Mouse (Mus musculus): Measurements from ENCODE around the gene Ttll11. TPM values are rescaled to one million over a fixed set of nuclear protein-coding genes. Genes with fewer than 3 reads are reported as not detected.

The Ttll11 gene
- polyA plus RNA-seq, 1 experiment from 2014 or later, result 2.4 TPM

DNA sequence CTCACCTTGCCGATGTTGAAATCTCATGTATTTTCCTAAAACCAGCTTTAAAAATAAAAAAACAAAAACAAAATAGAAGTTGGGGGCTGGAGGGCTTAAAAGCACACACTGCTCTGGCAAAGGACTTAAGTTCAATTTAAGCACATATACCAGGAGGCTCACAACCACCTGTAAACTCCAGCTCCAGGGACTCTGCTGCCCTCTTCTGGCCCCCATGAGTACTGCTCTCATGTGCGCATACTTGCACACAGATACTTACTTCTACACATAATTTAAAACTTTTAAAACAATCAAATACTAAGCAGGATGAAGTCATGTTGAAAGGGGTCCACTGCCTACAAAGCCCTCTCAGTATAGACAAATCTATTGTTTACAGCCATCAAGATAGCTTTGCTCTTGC, 244.7 kb downstream of the Ttll11 start:
- WGBS, result 96% methylated on average over 2 of the region's 2 CpGs
- no peak overlapping the region for H3K4me3 ChIP-seq (ENCODE audit: low read depth, low read length)
- H3K9me3 ChIP-seq (replicated peaks; ENCODE audit: control insufficient read depth, low read length), result 0 out of 2 replicates have a peak, but pooled peaks cover 4% of the 10 kb centered on the region
- H3K27me3 ChIP-seq (replicated peaks; ENCODE audit: control insufficient read depth, insufficient read depth, low read length), result no peaks in the 10 kb centered on the region
- H3K4me1 ChIP-seq (ENCODE audit: control insufficient read depth, insufficient read depth, low read length), result no peaks in the 10 kb centered on the region
- ATAC-seq (no peak), DNase-seq (ENCODE audit: low spot score) (no peak)
- H3K4me2 ChIP-seq (ENCODE audit: low read length), result no peak overlapping the region
- H3K36me3 ChIP-seq (ENCODE audit: control insufficient read depth, insufficient read depth, low read length), result peaks cover 9% of the 10 kb centered on the region; the same call in 1 of the 2 replicates
- H3K27ac ChIP-seq (ENCODE audit: low read depth, low read length), result no peak overlapping the region
- H3K9ac ChIP-seq (ENCODE audit: low read length), result no peak overlapping the region

DNA sequence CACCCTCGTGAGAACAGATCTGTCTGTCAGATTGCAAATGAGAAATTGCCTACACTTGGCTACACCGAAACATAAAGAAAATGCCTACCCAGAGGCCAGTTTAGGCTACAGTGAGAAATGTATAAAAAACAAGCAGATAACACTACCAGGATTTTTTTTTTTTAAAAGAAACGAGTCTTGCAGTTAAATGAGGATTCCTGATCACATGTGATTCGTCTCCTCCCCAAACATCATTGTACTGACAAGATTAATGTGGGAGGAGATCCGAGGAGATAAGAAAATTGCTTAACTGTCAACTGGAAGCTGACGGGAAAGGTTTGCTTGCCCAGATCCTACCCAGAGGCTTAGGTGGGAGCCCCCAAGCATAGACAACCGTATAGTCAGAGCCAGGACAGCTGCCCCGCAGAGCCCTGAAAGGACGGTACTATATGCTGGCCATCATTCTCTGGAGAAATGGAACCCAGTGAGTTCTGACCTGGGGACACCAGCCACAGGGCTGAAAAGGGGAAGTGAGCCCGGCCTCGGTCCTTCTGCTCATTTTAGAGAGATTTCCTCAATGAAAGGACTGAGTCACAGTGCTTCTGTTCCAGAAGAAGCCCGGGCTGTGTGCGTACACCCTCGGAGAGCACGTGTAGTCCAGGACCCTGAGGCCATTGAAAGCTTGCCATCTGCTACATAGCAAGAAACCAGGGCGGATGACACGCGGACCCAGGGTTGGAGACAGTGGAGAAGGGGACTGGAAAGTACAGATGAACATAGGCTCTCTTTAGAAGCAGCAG, 247.9 kb downstream of the Ttll11 start:
- H3K4me3 ChIP-seq (ENCODE audit: low read depth, low read length), result no peak overlapping the region
- H3K27me3 ChIP-seq (replicated peaks; ENCODE audit: control insufficient read depth, insufficient read depth, low read length), result no peaks in the 10 kb centered on the region
- no peaks in the 10 kb centered on the region for H3K4me1 ChIP-seq (ENCODE audit: control insufficient read depth, insufficient read depth, low read length)
- H3K9ac ChIP-seq (ENCODE audit: low read length), result no peak overlapping the region
- H3K27ac ChIP-seq (ENCODE audit: low read depth, low read length), result peak overlapping the region; percentile 52
- 0 out of 2 replicates have a peak, but pooled peaks cover 4% of the 10 kb centered on the region for H3K9me3 ChIP-seq (replicated peaks; ENCODE audit: control insufficient read depth, low read length)
- no peak overlapping the region for H3K4me2 ChIP-seq (ENCODE audit: low read length)
- ATAC-seq (no peak), DNase-seq (ENCODE audit: low spot score) (no peak)
- H3K36me3 ChIP-seq (ENCODE audit: control insufficient read depth, insufficient read depth, low read length), result peaks cover 32% of the 10 kb centered on the region
- WGBS, result 67% methylated on average over 18 of the region's 18 CpGs

DNA sequence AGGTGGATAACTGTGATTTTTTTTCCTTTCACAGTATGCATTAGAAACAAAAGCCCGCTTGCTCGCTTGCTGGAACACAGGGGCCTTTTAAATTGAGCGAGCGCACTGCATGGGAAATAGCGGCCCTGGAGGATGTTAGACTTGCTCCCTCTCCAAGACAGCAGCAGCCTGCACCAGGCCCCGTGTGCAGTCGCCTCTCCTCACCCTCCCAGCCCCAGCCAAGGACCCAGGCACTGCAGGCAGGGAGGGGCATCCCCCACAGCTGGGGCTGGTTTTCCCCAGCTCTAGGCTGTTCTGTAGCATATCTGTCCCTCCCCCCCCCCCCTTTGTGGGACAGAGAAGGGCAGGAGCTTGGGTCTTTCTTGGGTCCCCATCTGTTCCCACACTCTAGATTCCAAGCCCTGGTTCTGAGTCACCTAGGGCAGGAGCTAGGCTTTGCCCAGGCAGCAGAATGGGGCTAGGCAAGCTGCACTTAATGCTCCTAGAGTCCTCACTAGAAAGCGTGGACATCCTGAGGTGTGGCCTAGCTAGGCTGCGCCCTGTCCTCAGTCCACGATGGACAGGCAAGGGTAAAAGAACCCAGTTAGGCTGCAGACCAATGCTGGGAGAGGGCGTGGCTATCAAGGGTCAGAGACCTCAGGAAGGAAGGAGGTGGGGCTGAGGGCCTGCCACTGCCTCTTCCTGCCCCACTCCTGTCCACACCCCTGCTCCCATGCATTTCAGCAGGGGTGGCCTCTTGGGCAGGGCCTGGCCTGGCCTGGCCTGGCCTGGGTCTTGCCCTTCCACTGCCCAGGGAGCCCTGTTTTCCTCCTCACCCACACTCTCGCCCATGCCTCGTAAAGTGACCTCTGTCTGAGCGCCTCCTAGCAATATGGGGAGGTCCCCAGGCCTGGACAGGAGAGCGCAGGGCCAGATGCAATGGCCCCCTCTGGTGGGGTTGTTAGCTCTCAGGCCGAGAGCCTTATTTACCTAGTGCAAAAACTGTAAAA, 250.3 kb downstream of the Ttll11 start:
- WGBS, result 45% methylated on average over 15 of the region's 16 CpGs
- ATAC-seq, result peak; percentile 18; the same call in 1 of the 2 replicates
- H3K9me3 ChIP-seq (replicated peaks; ENCODE audit: control insufficient read depth, low read length), result 0 out of 2 replicates have a peak, but pooled peaks cover 2% of the 10 kb centered on the region
- peaks cover 49% of the 10 kb centered on the region for H3K36me3 ChIP-seq (ENCODE audit: control insufficient read depth, insufficient read depth, low read length)
- H3K4me2 ChIP-seq (ENCODE audit: low read length), result no peak overlapping the region
- 0 out of 2 replicates have a peak overlapping the region, but pooled peaks have one; percentile 17 for H3K27ac ChIP-seq (ENCODE audit: low read depth, low read length)
- no peaks in the 10 kb centered on the region for H3K4me1 ChIP-seq (ENCODE audit: control insufficient read depth, insufficient read depth, low read length)
- no peaks in the 10 kb centered on the region for H3K27me3 ChIP-seq (replicated peaks; ENCODE audit: control insufficient read depth, insufficient read depth, low read length)
- no peak overlapping the region for H3K4me3 ChIP-seq (ENCODE audit: low read depth, low read length)
- DNase-seq (ENCODE audit: low spot score), result no peak
- H3K9ac ChIP-seq (ENCODE audit: low read length), result peak overlapping the region; percentile 13; the same call in 1 of the 2 replicates

DNA sequence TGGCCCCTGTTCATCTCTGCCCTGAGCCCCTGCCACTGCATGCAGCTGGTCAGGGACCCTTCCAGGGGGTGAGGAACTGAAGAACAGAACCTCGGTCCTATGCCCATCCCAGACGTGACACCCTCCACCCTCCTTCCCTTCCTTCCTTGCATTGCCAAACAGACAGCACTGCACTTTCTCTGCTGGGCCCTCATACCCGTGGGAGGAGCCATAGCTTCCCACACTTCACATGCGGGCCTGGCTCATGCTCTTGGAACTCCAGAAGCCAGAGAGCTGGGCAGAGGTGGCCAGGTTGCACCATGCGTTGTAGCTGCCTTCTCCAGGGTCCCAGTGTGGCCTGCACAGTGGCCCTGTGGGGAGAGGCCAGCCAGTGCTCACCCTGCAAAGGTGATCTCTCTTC, 251.1 kb downstream of the Ttll11 start:
- Histone ChIP-seq H3K36me3 (ENCODE audit: control insufficient read depth, insufficient read depth, low read length) (peaks cover 52% of the 10 kb centered on the region), H3K9ac (ENCODE audit: low read length) (peak overlapping the region; percentile 13; the same call in 1 of the 2 replicates), H3K27me3 (replicated peaks; ENCODE audit: control insufficient read depth, insufficient read depth, low read length) (no peaks in the 10 kb centered on the region), H3K9me3 (replicated peaks; ENCODE audit: control insufficient read depth, low read length) (0 out of 2 replicates have a peak, but pooled peaks cover 2% of the 10 kb centered on the region), H3K4me2 (ENCODE audit: low read length) (no peak overlapping the region), H3K27ac (ENCODE audit: low read depth, low read length) (peak overlapping the region; percentile 17; the same call in 1 of the 2 replicates), H3K4me1 (ENCODE audit: control insufficient read depth, insufficient read depth, low read length) (no peaks in the 10 kb centered on the region; the same call in 1 of the 2 replicates), H3K4me3 (ENCODE audit: low read depth, low read length) (no peak overlapping the region)
- DNase-seq (ENCODE audit: low spot score) (no peak), ATAC-seq (no peak)
- 40% methylated on average over 5 of the region's 5 CpGs for WGBS

DNA sequence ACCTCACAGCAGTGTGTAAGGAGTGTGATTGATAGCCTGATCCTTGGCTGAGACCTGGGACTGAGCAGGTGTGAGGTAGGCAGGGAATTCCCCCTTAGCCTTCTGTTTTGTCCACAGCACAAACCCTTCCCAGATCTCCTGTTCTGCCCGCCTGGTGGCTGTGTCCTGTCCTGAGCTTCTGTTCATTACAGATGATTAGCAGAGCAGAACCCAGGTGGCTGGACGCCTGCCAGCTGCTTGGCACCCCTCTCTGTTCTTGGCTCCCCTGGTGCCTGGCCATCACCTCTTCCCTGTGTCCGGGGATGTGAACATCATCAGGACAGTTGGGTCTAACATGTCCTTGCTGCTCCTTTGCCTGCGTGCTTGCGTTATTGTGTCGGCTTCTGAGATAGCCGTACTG, 256.0 kb downstream of the Ttll11 start:
- Histone ChIP-seq H3K9ac (ENCODE audit: low read length) (no peak overlapping the region), H3K4me3 (ENCODE audit: low read depth, low read length) (no peak overlapping the region), H3K27ac (ENCODE audit: low read depth, low read length) (no peak overlapping the region), H3K27me3 (replicated peaks; ENCODE audit: control insufficient read depth, insufficient read depth, low read length) (no peaks in the 10 kb centered on the region), H3K36me3 (ENCODE audit: control insufficient read depth, insufficient read depth, low read length) (peaks cover 88% of the 10 kb centered on the region), H3K4me2 (ENCODE audit: low read length) (no peak overlapping the region), H3K9me3 (replicated peaks; ENCODE audit: control insufficient read depth, low read length) (no peaks in the 10 kb centered on the region), H3K4me1 (ENCODE audit: control insufficient read depth, insufficient read depth, low read length) (peaks cover 6% of the 10 kb centered on the region)
- ATAC-seq (0 out of 2 replicates have a peak, but pooled peaks have one; percentile 21), DNase-seq (ENCODE audit: low spot score) (no peak)
- WGBS, result 69% methylated on average over 7 of the region's 7 CpGs

DNA sequence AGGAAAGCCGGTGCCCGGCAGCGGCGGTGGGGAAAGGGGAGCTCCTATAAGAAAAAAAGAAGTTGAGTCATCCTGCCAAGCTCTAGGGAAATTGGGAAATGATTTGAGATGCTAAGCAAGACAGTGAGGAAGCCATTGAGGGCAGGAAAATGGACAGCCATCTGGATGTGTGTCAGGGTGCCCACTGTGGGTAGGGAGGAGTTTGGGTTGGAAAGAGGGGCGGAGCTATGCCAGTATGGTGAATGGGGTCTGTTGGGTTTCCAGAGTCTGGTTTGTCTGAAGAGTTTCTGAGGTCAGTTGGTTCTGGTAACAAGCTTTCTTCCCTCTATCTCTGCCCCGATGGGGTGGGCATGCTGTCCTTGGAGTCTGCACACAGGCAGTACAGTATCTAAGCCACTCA, 256.4 kb downstream of the Ttll11 start:
- ATAC-seq, result no peak
- H3K4me1 ChIP-seq (ENCODE audit: control insufficient read depth, insufficient read depth, low read length), result peaks cover 6% of the 10 kb centered on the region
- no peak for DNase-seq (ENCODE audit: low spot score)
- H3K9ac ChIP-seq (ENCODE audit: low read length), result no peak overlapping the region
- no peaks in the 10 kb centered on the region for H3K9me3 ChIP-seq (replicated peaks; ENCODE audit: control insufficient read depth, low read length)
- H3K4me3 ChIP-seq (ENCODE audit: low read depth, low read length), result no peak overlapping the region
- H3K27ac ChIP-seq (ENCODE audit: low read depth, low read length), result no peak overlapping the region
- 100% methylated on average over 6 of the region's 6 CpGs for WGBS
- H3K36me3 ChIP-seq (ENCODE audit: control insufficient read depth, insufficient read depth, low read length), result peaks cover 88% of the 10 kb centered on the region
- no peaks in the 10 kb centered on the region for H3K27me3 ChIP-seq (replicated peaks; ENCODE audit: control insufficient read depth, insufficient read depth, low read length)
- H3K4me2 ChIP-seq (ENCODE audit: low read length), result no peak overlapping the region

DNA sequence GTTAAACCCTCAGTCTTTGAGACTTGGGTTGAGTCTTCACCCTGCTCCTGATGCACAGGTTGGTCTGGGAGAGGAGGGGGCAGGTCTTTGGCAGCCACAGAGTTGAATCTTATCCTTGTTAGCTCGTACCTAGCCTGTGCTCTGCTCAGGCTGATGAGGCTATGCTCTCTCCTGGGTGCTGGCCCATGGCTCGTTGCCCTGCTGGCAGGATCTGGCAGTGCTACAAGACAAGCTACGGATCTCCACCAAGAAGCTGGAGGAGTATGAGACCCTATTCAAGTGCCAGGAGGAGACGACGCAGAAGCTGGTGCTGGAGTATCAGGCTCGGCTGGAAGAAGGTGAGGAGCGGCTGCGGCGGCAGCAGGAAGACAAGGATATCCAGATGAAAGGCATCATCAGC, 256.9 kb downstream of the Ttll11 start:
- DNase-seq (ENCODE audit: low spot score) (no peak), ATAC-seq (no peak)
- WGBS, result 85% methylated on average over 9 of the region's 9 CpGs
- Histone ChIP-seq H3K9me3 (replicated peaks; ENCODE audit: control insufficient read depth, low read length) (no peaks in the 10 kb centered on the region), H3K4me1 (ENCODE audit: control insufficient read depth, insufficient read depth, low read length) (peaks cover 6% of the 10 kb centered on the region), H3K27me3 (replicated peaks; ENCODE audit: control insufficient read depth, insufficient read depth, low read length) (no peaks in the 10 kb centered on the region), H3K27ac (ENCODE audit: low read depth, low read length) (no peak overlapping the region), H3K9ac (ENCODE audit: low read length) (no peak overlapping the region), H3K4me2 (ENCODE audit: low read length) (no peak overlapping the region), H3K4me3 (ENCODE audit: low read depth, low read length) (no peak overlapping the region), H3K36me3 (ENCODE audit: control insufficient read depth, insufficient read depth, low read length) (peaks cover 88% of the 10 kb centered on the region)

DNA sequence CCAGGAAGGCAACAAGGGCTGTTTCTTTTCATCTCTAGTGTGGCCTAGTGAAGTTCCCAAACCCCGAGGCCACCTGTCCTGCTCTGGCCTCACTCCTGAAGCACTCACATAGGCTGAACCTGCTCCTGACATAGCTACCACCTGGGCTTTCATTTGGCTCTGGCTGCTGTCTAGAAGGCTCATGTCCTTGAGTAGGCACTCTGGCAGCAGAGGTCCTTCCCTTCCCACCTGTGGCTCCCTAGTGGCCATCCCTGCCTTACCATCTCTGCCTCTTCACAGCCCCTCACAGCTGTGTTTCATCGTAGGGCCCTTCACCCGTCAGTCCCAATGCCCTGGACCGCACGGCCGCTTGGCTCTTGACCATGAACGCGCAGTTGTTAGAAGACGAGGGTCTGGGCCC, 258.8 kb downstream of the Ttll11 start:
- H3K9me3 ChIP-seq (replicated peaks; ENCODE audit: control insufficient read depth, low read length), result no peaks in the 10 kb centered on the region
- H3K4me3 ChIP-seq (ENCODE audit: low read depth, low read length), result no peak overlapping the region
- ATAC-seq, result no peak
- H3K27ac ChIP-seq (ENCODE audit: low read depth, low read length), result no peak overlapping the region
- no peaks in the 10 kb centered on the region for H3K27me3 ChIP-seq (replicated peaks; ENCODE audit: control insufficient read depth, insufficient read depth, low read length)
- no peak overlapping the region for H3K9ac ChIP-seq (ENCODE audit: low read length)
- H3K36me3 ChIP-seq (ENCODE audit: control insufficient read depth, insufficient read depth, low read length), result peaks cover 87% of the 10 kb centered on the region
- 89% methylated on average over 9 of the region's 9 CpGs for WGBS
- DNase-seq (ENCODE audit: low spot score), result no peak
- H3K4me2 ChIP-seq (ENCODE audit: low read length), result no peak overlapping the region
- H3K4me1 ChIP-seq (ENCODE audit: control insufficient read depth, insufficient read depth, low read length), result peaks cover 6% of the 10 kb centered on the region
